Mouse (Mus musculus) hindbrain, embryonic 12.5 days (tissue): ENCODE data around the gene Clec3b. TPM values are rescaled to one million over a fixed set of nuclear protein-coding genes. Genes with fewer than 3 reads are reported as not detected.
A peak's percentile ranks its signal among the peaks of the same experiment; 100 is the strongest.

ENCODE experiments used
- ATAC-seq: fragments of 200-750 bp; cut with Nextera tagmentation; 2 replicates; pipeline ENCODE4 v1.8.0; 2017; ENCODE audit warnings: moderate TSS enrichment; ENCODE audit not compliant: low FRiP score
- H3K27ac ChIP-seq: fragments of 300-500 bp; sonication (generic); 2 replicates; pipeline ENCODE4 v1.5.1; 2016; ENCODE audit warnings: mild to moderate bottlenecking
- H3K27me3 ChIP-seq: fragments of 300-500 bp; sonication (generic); 2 replicates; pipeline ENCODE4 v1.6.1; 2016; ENCODE audit warnings: mild to moderate bottlenecking
- H3K36me3 ChIP-seq: fragments of 300-500 bp; sonication (generic); 2 replicates; pipeline ENCODE4 v1.6.1; 2016; ENCODE audit warnings: mild to moderate bottlenecking
- H3K4me1 ChIP-seq: fragments of 300-500 bp; sonication (generic); 2 replicates; pipeline ENCODE4 v1.6.1; 2016
- H3K4me2 ChIP-seq: fragments of 300-500 bp; sonication (generic); replicated peaks from 2 replicates; pipeline ENCODE4 v1.6.1; 2016; ENCODE audit warnings: mild to moderate bottlenecking
- H3K4me3 ChIP-seq: fragments of 300-500 bp; sonication (generic); 2 replicates; pipeline ENCODE4 v1.5.1; 2016; ENCODE audit warnings: mild to moderate bottlenecking
- H3K9ac ChIP-seq: fragments of 300-500 bp; sonication (generic); 2 replicates; pipeline ENCODE4 v1.6.1; 2016; ENCODE audit warnings: mild to moderate bottlenecking, moderate library complexity
- H3K9me3 ChIP-seq: fragments of 300-500 bp; sonication (generic); replicated peaks from 2 replicates; pipeline ENCODE4 v1.6.1; 2016; ENCODE audit warnings: mild to moderate bottlenecking
- WGBS: fragments of 180-500 bp; shearing (Covaris S2); methylation state at CpG from one replicate; pipeline ENCODE4 v1.1.7; 2016; 5-methylcytosine and 5-hydroxymethylcytosine counted together
- polyA plus RNA-seq: library from polyadenylated mRNA; unstranded; fragments of >200 nt; fragmentation: Nextera tagmentation; extraction: Ambion mirVana; gene quantifications from 2 replicates; pipeline ENCODE4 v1.2.1, GENCODE M21; 2016

Clec3b gene
- polyA plus RNA-seq, 1 experiment from 2014 or later: 0.22 TPM

GRCm38 (mm10) chr9:123124413-123124981 is 26.2 kb upstream of the Clec3b start:
- H3K4me1 ChIP-seq: no peaks in the 10 kb centered on the region
- H3K9ac ChIP-seq: no peak overlapping the region
- H3K27ac ChIP-seq: no peak overlapping the region
- H3K27me3 ChIP-seq: no peaks in the 10 kb centered on the region
- ATAC-seq: no peak
- WGBS: 99% methylated on average over 2 of the region's 2 CpGs
- H3K4me2 ChIP-seq: no peak overlapping the region
- no peaks in the 10 kb centered on the region for H3K9me3 ChIP-seq
- H3K4me3 ChIP-seq: no peak overlapping the region
- peaks cover 68% of the 10 kb centered on the region for H3K36me3 ChIP-seq

GRCm38 (mm10) chr9:123127663-123128062 is 23.1 kb upstream of the Clec3b start:
- no peak overlapping the region for H3K4me3 ChIP-seq
- H3K9ac ChIP-seq: no peak overlapping the region
- H3K36me3 ChIP-seq: peaks cover 70% of the 10 kb centered on the region
- no peaks in the 10 kb centered on the region for H3K9me3 ChIP-seq
- no peaks in the 10 kb centered on the region for H3K27me3 ChIP-seq
- no peaks in the 10 kb centered on the region for H3K4me1 ChIP-seq
- no peak for ATAC-seq
- no peak overlapping the region for H3K4me2 ChIP-seq
- H3K27ac ChIP-seq: no peak overlapping the region
- WGBS: 95% methylated on average over 6 of the region's 6 CpGs

DNA sequence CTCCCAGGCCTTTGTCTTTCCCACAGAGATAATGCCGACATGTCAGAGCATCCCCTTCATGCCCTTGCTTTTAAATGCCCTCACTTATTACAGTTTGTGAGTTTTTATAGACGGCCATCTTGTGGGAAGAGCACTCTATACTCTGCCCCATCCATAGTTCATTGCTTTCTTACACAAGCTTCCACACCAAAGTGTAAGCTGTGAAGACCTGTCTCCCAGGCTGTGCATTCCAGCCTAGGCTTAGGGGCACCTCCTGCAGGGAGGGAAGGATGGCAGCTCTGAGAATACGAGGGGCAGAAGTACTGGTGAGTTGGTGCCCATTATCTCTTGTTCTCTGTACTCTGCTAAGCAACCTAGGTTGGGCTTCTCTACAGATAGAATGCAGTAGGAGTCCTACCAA is 17.8 kb upstream of the Clec3b start:
- 87% methylated on average over 3 of the region's 3 CpGs for WGBS
- H3K9ac ChIP-seq: no peak overlapping the region
- no peaks in the 10 kb centered on the region for H3K9me3 ChIP-seq
- peaks cover 96% of the 10 kb centered on the region for H3K36me3 ChIP-seq
- no peak overlapping the region for H3K4me2 ChIP-seq
- H3K4me3 ChIP-seq: no peak overlapping the region
- H3K27ac ChIP-seq: no peak overlapping the region
- H3K27me3 ChIP-seq: no peaks in the 10 kb centered on the region
- ATAC-seq: no peak
- no peaks in the 10 kb centered on the region for H3K4me1 ChIP-seq

DNA sequence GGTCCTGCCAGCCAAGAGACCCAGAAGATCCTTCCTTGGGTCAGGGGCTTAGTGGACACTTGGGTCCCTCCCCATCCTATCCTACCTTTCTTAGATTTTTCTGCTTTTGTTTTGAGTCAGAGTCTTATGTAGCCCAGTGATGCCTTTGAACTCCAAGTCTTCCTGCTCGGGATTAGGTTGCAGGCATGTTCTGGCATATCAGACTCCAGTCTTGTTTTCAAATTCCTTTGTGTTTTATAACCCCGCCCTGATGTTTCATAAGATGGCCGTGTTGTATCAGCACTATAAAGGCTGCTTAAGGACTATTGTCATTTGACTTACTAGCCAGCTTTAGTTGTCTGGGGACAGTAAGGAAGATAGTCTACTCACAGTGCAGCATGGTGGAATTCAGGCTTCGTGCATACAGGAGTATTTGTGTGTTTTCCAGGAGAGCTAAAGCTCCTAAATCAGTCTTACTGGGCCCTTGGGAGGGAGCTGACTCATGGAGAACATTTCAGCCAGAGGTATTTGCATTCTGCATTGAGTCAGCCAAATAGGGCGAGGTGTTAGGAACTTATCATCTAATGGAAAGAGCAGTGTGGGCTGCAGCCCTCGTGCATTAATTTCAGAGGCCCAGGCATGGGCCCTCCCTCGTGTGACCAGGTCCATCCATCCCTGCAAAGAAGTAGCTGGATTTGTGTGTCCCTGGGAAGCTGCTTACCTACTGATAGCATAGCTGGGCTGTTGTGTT is 13.6 kb upstream of the Clec3b start:
- WGBS: 93% methylated on average over 7 of the region's 7 CpGs
- Histone ChIP-seq H3K4me2 (no peak overlapping the region), H3K4me1 (no peaks in the 10 kb centered on the region), H3K27me3 (no peaks in the 10 kb centered on the region), H3K4me3 (no peak overlapping the region), H3K9me3 (no peaks in the 10 kb centered on the region), H3K36me3 (peaks cover 85% of the 10 kb centered on the region), H3K9ac (no peak overlapping the region), H3K27ac (no peak overlapping the region)
- ATAC-seq: no peak

DNA sequence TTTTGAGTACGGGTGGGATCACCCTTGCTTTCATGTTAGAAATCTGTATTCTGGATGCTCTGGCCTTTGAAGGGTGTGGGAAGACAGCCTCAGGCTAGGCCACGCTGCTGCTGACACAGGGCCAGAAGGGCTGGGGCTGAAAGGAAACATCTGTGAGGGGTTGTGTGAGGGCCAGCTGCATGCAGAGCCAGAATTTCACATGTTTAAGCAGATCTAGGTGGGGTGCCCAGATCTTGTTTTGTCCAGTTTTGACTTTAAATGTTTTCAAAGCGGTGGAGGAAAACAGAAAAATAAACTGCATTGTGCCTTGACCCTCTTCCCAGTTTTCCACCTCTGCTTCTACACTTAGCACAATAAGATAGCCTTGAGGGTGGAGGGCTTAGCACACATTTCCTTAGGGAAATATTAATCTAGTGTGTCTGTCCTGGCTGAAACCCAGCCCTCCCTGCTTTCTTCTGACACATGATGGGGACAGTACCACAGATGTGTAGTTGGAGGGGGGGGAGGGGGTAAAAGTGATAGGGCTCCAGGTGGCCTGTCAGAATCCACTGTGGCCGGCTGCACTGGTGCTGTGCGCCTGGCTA is 11.8 kb upstream of the Clec3b start:
- no peak overlapping the region for H3K4me3 ChIP-seq
- H3K36me3 ChIP-seq: peaks cover 72% of the 10 kb centered on the region
- H3K4me1 ChIP-seq: no peaks in the 10 kb centered on the region
- peaks cover 8% of the 10 kb centered on the region for H3K9me3 ChIP-seq
- 61% methylated on average over 5 of the region's 5 CpGs for WGBS
- H3K4me2 ChIP-seq: no peak overlapping the region
- 0 out of 2 replicates have a peak, but pooled peaks have one; percentile 66 for ATAC-seq
- H3K9ac ChIP-seq: no peak overlapping the region
- peak overlapping the region; percentile 55 for H3K27ac ChIP-seq
- H3K27me3 ChIP-seq: no peaks in the 10 kb centered on the region

DNA sequence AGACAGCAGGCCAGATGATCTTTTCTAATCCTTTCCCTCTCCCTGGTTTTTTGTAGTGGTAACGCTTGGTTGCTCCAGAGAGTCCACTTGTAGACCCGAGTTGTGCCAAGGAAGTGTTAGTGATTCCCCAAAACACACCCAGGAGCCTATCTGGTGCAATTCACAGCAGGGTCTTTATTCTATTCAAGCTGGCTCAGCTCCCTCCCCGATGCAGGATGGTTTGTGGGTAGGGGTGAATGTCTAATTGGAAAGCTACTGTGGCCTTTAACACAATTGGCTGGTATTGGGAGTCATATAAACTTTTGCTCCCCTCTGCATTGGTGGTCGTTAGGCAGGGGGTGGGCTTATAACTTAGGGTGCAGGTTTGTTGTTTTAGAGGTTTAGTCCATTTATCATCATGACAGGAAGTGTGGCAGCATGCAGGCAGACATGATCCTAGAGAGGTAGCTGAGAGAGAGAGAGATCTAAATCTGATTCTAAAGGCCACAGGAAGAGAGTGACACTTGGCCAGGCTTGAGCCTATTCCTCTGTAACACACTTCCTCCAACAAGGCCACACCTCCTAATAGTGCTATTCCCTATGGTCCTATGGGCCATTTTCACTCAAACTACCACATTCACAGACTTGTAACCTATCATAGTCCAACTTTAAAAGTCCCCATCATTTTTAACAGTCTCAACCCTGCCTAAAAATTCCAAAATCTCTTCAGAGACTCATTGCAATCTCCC is 10.7 kb upstream of the Clec3b start:
- H3K4me1 ChIP-seq: no peaks in the 10 kb centered on the region
- H3K4me3 ChIP-seq: no peak overlapping the region
- H3K27ac ChIP-seq: no peak overlapping the region
- peaks cover 67% of the 10 kb centered on the region for H3K36me3 ChIP-seq
- ATAC-seq: no peak
- WGBS: 80% methylated on average over 4 of the region's 4 CpGs
- H3K9ac ChIP-seq: no peak overlapping the region
- no peaks in the 10 kb centered on the region for H3K27me3 ChIP-seq
- peaks cover 11% of the 10 kb centered on the region for H3K9me3 ChIP-seq
- no peak overlapping the region for H3K4me2 ChIP-seq

GRCm38 (mm10) chr9:123148430-123148829 is 2.3 kb upstream of the Clec3b start:
- 86% methylated on average over 5 of the region's 5 CpGs for WGBS

GRCm38 (mm10) chr9:123151561-123151960 is 815 bp downstream of the Clec3b start:
- no peaks in the 10 kb centered on the region for H3K9me3 ChIP-seq
- H3K27me3 ChIP-seq: no peaks in the 10 kb centered on the region
- H3K36me3 ChIP-seq: no peaks in the 10 kb centered on the region
- no peak overlapping the region for H3K4me3 ChIP-seq
- H3K9ac ChIP-seq: no peak overlapping the region
- H3K4me2 ChIP-seq: no peak overlapping the region
- no peak overlapping the region for H3K27ac ChIP-seq
- WGBS: 73% methylated on average over 1 of the region's 1 CpGs
- ATAC-seq: no peak
- no peaks in the 10 kb centered on the region for H3K4me1 ChIP-seq

More at GRCm38 (mm10) chr9:123148430-123148829, 2.3 kb upstream of the Clec3b start:
- no peak for ATAC-seq
- 0 out of 2 replicates have a peak, but pooled peaks cover 8% of the 10 kb centered on the region for H3K36me3 ChIP-seq
- H3K27ac ChIP-seq: no peak overlapping the region
- H3K9ac ChIP-seq: no peak overlapping the region
- no peak overlapping the region for H3K4me3 ChIP-seq
- H3K9me3 ChIP-seq: peaks cover 9% of the 10 kb centered on the region
- H3K27me3 ChIP-seq: no peaks in the 10 kb centered on the region
- H3K4me2 ChIP-seq: no peak overlapping the region
- no peaks in the 10 kb centered on the region for H3K4me1 ChIP-seq

DNA sequence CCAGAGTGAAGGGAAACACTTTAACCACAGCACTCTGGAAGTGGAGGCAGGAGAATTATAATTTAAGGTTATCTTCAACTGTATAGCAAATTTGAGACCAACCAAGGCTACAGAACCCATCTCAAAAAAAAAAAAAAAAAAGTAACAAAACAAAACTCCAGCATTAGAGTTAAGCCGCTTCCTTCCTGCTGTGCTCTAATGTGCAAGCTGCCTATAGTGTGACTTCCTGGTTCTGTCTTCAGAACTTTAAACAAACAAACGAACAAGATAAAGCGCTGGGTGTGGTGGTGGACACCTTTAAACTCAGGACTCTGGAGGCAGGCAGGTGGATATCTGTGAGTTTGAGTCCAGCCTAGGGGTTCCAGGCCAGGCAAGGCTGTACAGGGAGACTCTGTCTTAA is 1.3 kb downstream of the Clec3b start:
- no peak overlapping the region for H3K4me3 ChIP-seq
- no peak for ATAC-seq
- no peaks in the 10 kb centered on the region for H3K9me3 ChIP-seq
- H3K9ac ChIP-seq: no peak overlapping the region
- WGBS: 82% methylated on average over 3 of the region's 3 CpGs
- no peak overlapping the region for H3K4me2 ChIP-seq
- H3K27me3 ChIP-seq: no peaks in the 10 kb centered on the region
- H3K36me3 ChIP-seq: no peaks in the 10 kb centered on the region
- H3K4me1 ChIP-seq: 0 out of 2 replicates have a peak, but pooled peaks cover 2% of the 10 kb centered on the region
- H3K27ac ChIP-seq: no peak overlapping the region

- Histone ChIP-seq H3K36me3 (no peaks in the 10 kb centered on the region), H3K9me3 (no peaks in the 10 kb centered on the region), H3K9ac (no peak overlapping the region), H3K27ac (no peak overlapping the region), H3K4me1 (0 out of 2 replicates have a peak, but pooled peaks cover 2% of the 10 kb centered on the region), H3K4me2 (no peak overlapping the region), H3K27me3 (no peaks in the 10 kb centered on the region), H3K4me3 (no peak overlapping the region)
- WGBS: 93% methylated on average over 2 of the region's 2 CpGs
- ATAC-seq: no peak
Observed at GRCm38 (mm10) chr9:123153121-123153520, 2.4 kb downstream of the Clec3b start.

DNA sequence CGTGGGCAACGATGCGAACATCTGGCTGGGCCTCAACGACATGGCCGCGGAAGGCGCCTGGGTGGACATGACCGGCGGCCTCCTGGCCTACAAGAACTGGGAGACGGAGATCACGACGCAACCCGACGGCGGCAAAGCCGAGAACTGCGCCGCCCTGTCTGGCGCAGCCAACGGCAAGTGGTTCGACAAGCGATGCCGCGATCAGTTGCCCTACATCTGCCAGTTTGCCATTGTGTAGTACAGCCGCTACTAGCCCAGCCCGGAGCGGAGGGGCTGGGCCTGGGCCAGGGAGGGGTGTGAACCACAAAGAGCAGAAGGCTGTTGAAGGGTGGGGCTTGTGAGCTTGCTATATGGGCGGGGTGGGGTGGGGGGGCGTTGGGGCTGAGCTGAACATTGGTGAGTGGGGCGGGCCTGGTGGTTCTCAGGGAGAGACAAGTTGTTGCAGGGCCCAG is 6.2 kb downstream of the Clec3b start:
- H3K4me3 ChIP-seq: peak overlapping the region; percentile 11; the same call in 1 of the 2 replicates
- no peak overlapping the region for H3K27ac ChIP-seq
- 0 out of 2 replicates have a peak, but pooled peaks cover 2% of the 10 kb centered on the region for H3K4me1 ChIP-seq
- H3K36me3 ChIP-seq: no peaks in the 10 kb centered on the region
- no peaks in the 10 kb centered on the region for H3K9me3 ChIP-seq
- ATAC-seq: peak; percentile 59; the same call in 1 of the 2 replicates
- peak overlapping the region; percentile 36 for H3K4me2 ChIP-seq
- WGBS: 19% methylated on average over 28 of the region's 30 CpGs
- no peaks in the 10 kb centered on the region for H3K27me3 ChIP-seq
- no peak overlapping the region for H3K9ac ChIP-seq

DNA sequence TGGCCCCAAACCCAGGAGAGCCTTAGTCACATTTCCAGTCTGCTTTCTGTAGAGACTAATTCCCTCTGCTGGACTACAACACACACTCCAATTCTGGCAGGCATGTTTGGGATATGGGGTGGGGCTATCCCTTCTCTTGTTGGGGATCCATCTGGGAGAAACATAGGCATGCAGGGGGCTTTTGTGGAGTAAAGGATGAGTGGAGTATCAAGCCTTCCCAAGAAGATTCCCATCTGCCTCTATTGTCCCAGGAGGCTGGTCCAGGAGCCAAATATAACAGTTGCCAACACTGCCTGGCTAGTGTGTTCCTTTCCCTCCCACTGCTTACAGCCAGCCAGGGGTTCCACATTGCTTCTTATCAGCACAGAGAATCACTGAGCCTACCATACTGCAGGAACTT is 7.0 kb downstream of the Clec3b start:
- no peak for ATAC-seq
- H3K9me3 ChIP-seq: no peaks in the 10 kb centered on the region
- no peaks in the 10 kb centered on the region for H3K27me3 ChIP-seq
- H3K36me3 ChIP-seq: no peaks in the 10 kb centered on the region
- no peak overlapping the region for H3K27ac ChIP-seq
- no peak overlapping the region for H3K4me2 ChIP-seq
- no peak overlapping the region for H3K9ac ChIP-seq
- no peak overlapping the region for H3K4me3 ChIP-seq
- 0 out of 2 replicates have a peak, but pooled peaks cover 2% of the 10 kb centered on the region for H3K4me1 ChIP-seq
